Mouse (Mus musculus) embryonic fibroblast, embryonic 13.5 days (primary cell): ENCODE data around the gene Tshz2. TPM values are rescaled to one million over a fixed set of nuclear protein-coding genes. Genes with fewer than 3 reads are reported as not detected.

Experiments used
- H3K27ac ChIP-seq: 2 replicates; pipeline ENCODE4 v1.5.1; 2012; ENCODE audit warnings: low read length, control low read depth, inconsistent platforms; ENCODE audit not compliant: insufficient read depth
- H3K4me1 ChIP-seq: 2 replicates; pipeline ENCODE4 v1.6.1; 2011; ENCODE audit warnings: low read length; ENCODE audit not compliant: control insufficient read depth, insufficient read depth
- H3K4me3 ChIP-seq: 2 replicates; pipeline ENCODE4 v1.5.1; 2011; ENCODE audit warnings: mild to moderate bottlenecking, control low read depth, low read length; ENCODE audit not compliant: insufficient read depth
- CTCF ChIP-seq: IDR thresholded peaks from 2 replicates; pipeline ENCODE4 v1.5.1; 2011; ENCODE audit warnings: mild to moderate bottlenecking, control low read depth, low read length, moderate library complexity, borderline replicate concordance; ENCODE audit not compliant: insufficient read depth
- POLR2A ChIP-seq: IDR thresholded peaks from 2 replicates; pipeline ENCODE4 v1.6.1; 2011; ENCODE audit warnings: low read depth, mild to moderate bottlenecking, control low read depth, low read length, moderate library complexity
- polyA plus RNA-seq: library from polyadenylated mRNA; stranded (reverse); fragments of >200 nt; gene quantifications from 2 replicates; pipeline ENCODE4 v1.2.4, GENCODE M21; 2011; ENCODE audit warnings: low read depth; ENCODE audit not compliant: missing spikeins, insufficient read length

Gene Tshz2
- polyA plus RNA-seq, 1 experiment = 10.7 TPM

DNA sequence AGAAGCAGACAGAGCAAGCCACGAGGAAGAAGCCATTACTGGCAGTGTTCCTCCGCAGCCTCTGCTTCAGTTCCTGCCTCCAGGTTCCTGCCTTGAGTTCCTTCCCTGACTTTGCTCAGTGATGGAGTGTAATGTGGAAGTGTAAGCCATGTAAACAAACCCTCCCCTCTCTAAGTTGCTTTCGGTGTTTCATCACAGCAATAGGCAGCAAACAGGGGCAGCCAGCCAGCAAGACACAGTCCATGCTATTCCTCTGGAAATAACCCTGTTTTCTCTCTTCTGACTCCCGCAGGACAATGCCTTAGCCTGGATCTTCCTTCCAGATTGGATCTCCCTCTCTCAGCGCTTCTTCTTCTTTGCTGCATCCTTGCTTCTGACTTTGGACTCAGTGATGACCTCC, 437.2 kb downstream of the Tshz2 start:
- no peak overlapping the region for H3K27ac ChIP-seq
- H3K4me1 ChIP-seq = no peaks in the 10 kb centered on the region
- TF ChIP-seq POLR2A = no peak
- no peak for TF ChIP-seq CTCF
- H3K4me3 ChIP-seq = no peak overlapping the region

DNA sequence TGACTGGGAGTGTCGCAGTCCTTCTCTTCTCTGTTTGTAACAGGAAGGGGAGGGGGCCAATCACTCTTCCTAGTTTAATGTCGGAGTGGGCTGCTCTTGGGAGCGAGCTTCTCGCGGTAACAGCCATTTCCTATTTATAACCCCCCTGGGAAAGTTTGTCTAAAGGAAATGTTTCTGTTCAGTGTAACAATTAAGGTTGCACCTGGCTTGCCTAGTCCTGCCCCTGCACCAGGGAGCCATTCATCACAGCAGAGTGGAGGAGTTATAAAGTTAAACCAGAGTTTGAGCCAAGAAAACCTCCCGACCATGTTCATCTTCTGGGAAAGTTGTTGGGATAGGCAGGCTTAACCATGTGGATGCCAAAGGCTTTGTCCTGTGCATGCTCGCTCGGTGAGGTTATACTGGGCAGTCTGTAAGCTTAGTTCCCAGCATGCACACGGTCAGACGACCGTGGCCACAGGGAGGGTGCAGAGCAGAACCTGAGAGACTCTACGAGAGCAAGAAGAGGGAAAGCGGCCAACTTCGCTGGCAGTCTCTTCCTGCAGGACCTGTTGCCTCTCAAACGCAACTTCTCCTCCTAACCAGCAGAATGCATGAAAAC, 437.9 kb downstream of the Tshz2 start:
- Histone ChIP-seq H3K4me3 (no peak overlapping the region), H3K4me1 (no peaks in the 10 kb centered on the region), H3K27ac (no peak overlapping the region)
- TF ChIP-seq POLR2A = no peak
- TF ChIP-seq CTCF = no peak

DNA sequence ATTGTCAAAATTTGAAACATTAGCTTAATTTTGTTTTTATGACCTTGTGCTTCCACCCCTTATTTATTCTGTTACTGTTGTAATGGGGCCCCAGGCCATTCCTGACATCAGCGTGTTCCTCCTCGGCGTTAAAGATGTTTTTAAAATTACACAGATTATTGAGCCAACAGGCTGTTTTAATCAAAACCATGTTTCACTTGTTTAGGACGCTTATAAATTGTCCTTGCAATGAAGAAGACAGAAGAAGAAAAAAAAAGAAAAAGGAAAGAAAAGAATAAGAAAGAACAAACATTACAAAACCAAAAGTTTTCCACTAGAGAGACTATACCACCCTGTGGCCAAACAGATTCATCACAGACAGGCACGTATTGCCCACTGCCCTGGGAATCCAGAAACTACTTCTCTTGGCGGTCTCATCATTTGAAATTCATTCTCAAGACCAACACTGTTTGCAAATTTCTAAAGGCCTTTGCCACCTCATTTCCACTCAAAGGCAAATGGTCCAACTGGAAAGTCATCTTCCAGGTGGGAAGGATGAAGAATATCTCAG, 444.2 kb downstream of the Tshz2 start:
- TF ChIP-seq POLR2A (no peak), CTCF (no peak)
- Histone ChIP-seq H3K27ac (no peak overlapping the region), H3K4me3 (no peak overlapping the region), H3K4me1 (no peaks in the 10 kb centered on the region)

DNA sequence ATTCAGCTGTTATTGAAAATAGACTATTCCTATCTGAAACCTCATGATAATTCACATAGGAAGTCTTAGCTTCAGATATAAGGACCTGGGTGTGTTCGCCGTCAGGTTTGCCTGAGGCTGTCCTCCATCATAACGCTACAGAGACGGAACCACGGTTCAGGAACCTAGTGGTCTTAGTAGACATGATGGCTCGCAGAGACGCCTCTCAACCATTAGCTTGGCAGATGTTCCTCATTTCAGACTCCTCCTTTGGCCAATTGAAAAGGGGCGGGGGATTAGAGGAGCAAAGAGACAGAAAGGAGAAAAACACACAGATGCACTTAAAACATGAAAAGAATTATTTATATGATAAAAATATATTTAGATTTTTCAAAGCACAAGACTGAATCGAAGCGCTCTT, 445.2 kb downstream of the Tshz2 start:
- no peak overlapping the region for H3K4me3 ChIP-seq
- no peaks in the 10 kb centered on the region for H3K4me1 ChIP-seq
- no peak overlapping the region for H3K27ac ChIP-seq
- TF ChIP-seq CTCF = no peak
- TF ChIP-seq POLR2A = no peak

DNA sequence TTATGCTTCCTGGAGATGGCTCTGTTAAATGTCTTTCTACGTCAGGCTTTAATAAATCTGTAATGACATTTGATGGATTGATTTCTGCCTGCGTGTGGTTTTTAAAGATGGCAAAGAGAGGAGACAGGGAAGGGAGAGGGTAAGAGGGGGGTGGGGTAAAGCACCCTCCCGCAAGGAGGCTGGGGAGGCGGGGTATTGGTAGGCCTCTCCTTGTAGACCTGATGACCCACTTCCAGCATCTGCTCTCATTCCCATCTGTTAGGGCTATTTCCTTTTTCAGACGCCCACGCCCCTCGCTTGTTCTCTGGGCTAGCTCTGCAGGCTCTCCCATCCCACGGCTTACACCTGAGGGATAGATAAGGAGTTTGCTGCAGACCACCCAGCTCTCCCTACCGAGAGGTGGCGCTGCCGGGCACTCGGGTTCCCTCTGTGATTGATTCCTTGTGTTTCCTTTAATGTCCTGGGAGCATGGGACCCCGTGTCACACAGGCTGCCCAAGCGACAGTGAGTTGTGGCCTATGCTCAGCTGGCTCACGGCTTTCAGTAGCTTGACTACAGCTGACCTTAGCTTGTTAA, 445.7 kb downstream of the Tshz2 start:
- no peak overlapping the region for H3K27ac ChIP-seq

DNA sequence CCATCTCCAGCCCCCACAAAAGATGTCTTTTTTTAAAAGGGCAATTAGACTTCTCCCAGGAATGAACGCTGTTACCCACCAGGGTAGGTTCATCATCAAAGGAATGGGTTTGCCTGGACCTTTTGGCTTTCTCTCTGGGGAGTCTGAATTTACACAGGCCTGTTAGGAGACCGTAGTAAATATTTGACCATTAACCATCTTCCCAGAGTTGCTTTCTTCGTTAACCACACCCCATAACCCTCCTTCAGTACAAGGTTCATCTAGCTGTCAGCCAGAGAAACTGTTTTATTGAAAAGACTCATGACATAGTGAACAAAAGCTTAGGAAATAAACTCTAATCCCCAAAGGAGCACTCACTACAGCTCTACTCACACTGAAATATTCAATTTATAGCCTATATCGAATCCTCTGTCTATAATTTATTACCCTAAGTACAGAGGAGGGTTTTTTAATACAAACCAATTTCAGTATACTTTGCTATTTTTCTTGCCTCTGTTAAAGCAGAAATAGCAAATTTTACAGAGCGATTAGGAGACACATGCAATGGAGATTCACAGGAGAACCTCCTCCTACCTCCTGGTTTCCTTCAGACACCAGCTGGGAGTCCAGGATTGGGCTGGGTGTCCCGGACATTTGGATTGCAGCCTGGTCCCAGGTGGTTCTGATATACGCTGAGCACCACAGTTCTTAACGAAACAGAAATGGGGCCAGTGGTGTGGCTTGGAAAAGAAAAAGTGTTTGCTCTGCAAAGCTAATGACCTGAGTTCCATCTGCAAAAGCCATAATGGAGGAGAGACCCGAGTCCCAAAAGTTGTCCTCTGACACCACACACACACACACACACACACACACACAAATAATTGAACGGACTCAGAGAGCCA, 459.0 kb downstream of the Tshz2 start:
- TF ChIP-seq POLR2A = no peak
- no peak overlapping the region for H3K27ac ChIP-seq
- H3K4me3 ChIP-seq = no peak overlapping the region
- no peaks in the 10 kb centered on the region for H3K4me1 ChIP-seq

More for the DNA sequence above, 445.7 kb downstream of the Tshz2 start:
- TF ChIP-seq CTCF = no peak
- no peak for TF ChIP-seq POLR2A
- Histone ChIP-seq H3K4me1 (no peaks in the 10 kb centered on the region), H3K4me3 (no peak overlapping the region)

DNA sequence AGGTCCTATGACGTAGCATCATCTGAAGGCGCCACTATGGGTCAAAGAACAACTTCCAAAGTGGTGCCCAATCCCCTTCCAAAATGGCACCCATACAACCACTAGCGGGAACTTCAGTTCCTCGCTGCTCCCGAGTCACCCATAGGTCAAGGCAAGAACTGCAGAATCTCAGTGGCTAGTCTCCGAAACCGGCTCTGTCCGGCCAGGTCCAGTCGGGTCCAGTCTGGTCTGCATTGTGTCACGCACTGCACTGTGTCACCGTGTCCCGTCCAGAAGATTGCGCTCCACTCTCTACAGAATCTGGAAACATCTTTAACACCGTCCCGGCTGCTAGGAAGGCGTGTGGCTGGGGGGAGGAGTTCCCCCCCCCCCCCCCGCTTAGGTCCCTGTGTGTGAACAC, 461.4 kb downstream of the Tshz2 start:
- Histone ChIP-seq H3K4me1 (no peaks in the 10 kb centered on the region), H3K27ac (no peak overlapping the region), H3K4me3 (no peak overlapping the region)
- no peak for TF ChIP-seq CTCF
- TF ChIP-seq POLR2A = no peak

DNA sequence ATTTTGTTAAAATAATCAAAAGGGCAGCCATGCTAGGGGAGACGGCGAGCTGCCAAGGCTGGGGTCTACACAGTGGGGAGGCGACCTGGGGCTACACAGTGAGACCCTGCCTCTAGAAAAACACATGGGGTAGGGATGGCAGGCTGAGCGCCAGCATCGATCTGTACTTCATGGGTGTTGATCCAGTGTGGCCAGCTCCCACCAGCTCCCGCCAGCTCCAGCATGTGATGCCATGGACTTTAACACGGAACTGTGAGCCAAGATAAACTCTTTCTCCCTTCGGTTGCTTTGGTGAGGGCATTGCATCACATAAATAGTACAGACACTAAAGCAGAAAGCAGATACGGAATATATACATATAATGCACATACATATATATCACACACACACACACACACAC, 462.1 kb downstream of the Tshz2 start:
- H3K4me3 ChIP-seq = no peak overlapping the region
- TF ChIP-seq CTCF = no peak
- TF ChIP-seq POLR2A = no peak
- no peaks in the 10 kb centered on the region for H3K4me1 ChIP-seq
- H3K27ac ChIP-seq = no peak overlapping the region

DNA sequence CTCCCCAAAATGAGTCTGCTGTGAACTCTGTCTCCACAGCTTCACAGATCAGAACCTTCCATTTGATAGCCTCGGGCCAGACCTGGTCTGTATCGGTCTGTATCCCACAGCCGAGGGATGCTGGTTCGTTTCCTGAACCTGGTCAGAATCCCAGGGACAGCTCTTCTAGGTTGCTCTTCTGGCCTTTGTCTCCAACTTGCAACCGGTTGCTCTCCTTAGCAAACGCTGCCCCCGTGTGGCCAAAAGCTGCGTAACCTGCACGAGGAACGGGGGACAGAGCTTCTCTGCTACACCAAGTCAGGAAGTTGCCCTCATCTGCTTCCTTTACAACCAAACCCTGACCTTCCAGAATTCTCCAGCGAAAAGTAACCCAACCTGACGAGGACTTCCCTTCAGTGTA, 468.3 kb downstream of the Tshz2 start:
- no peak for TF ChIP-seq POLR2A
- TF ChIP-seq CTCF = peak; percentile 98
- Histone ChIP-seq H3K4me1 (no peaks in the 10 kb centered on the region), H3K27ac (no peak overlapping the region), H3K4me3 (no peak overlapping the region)

DNA sequence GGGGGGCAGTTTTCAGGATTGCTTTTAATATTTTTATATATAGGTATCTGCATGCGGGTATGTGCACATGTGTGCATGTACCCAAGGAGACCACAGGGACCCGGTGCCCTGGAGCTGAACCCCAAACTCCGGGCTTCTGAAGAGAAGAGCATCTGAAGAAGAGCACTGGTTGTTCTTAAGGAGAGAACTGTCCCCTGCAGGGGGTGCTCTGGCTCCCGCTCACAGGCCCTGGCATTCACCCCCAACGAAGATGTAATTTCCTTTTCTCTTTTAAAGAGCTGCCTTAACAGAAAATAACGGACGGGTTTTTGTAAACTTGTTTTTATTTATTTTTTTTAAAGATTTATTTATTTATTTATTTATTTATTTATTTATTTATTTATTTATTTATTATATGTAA, 469.1 kb downstream of the Tshz2 start:
- H3K27ac ChIP-seq = no peak overlapping the region
- TF ChIP-seq POLR2A (no peak), CTCF (no peak)
- H3K4me3 ChIP-seq = no peak overlapping the region
- no peaks in the 10 kb centered on the region for H3K4me1 ChIP-seq
